Mouse (Mus musculus) limb, embryonic 14.5 days (tissue): ENCODE measurements around the gene B4gat1. TPM values are rescaled to one million over a fixed set of nuclear protein-coding genes. Genes with fewer than 3 reads are reported as not detected.
"Not testable (repeated sequence)": the region's sequence is repeated elsewhere in the genome, so short reads cannot be mapped to it uniquely, and the experiment has no call there.

ENCODE experiments used
- ATAC-seq: fragments of 200-750 bp; cut with Nextera tagmentation; 2 replicates; pipeline ENCODE4 v1.8.0; 2017; ENCODE audit warnings: low read depth, moderate number of reproducible peaks, moderate TSS enrichment; ENCODE audit not compliant: low FRiP score
- DNase-seq: peaks from one replicate; pipeline ENCODE4 v3.0.0-alpha.2; 2015; ENCODE audit warnings: low spot score
- H3K27ac ChIP-seq: fragments of 300-500 bp; sonication (generic); replicated peaks from 2 replicates; pipeline ENCODE4 v1.5.1; 2014; ENCODE audit warnings: low read depth, mild to moderate bottlenecking, low read length, moderate library complexity, mixed read lengths
- H3K27me3 ChIP-seq: fragments of 300-500 bp; sonication (generic); 2 replicates; pipeline ENCODE4 v1.6.1; 2014; ENCODE audit warnings: low read length, mixed read lengths; ENCODE audit not compliant: control insufficient read depth, insufficient read depth
- H3K36me3 ChIP-seq: fragments of 300-500 bp; sonication (generic); 2 replicates; pipeline ENCODE4 v1.6.1; 2014; ENCODE audit warnings: mild to moderate bottlenecking, low read length, moderate library complexity, mixed read lengths; ENCODE audit not compliant: control insufficient read depth, insufficient read depth
- H3K4me1 ChIP-seq: fragments of 300-500 bp; sonication (generic); 2 replicates; pipeline ENCODE4 v1.6.1; 2014; ENCODE audit warnings: antibody characterized with exemption, low read length, mixed read lengths; ENCODE audit not compliant: control insufficient read depth, insufficient read depth
- H3K4me2 ChIP-seq: fragments of 300-500 bp; sonication (generic); replicated peaks from 2 replicates; pipeline ENCODE4 v1.6.1; 2014; ENCODE audit warnings: low read depth, mild to moderate bottlenecking, low read length, moderate library complexity; ENCODE audit not compliant: severe bottlenecking
- H3K4me3 ChIP-seq: fragments of 300-500 bp; sonication (generic); replicated peaks from 2 replicates; pipeline ENCODE4 v1.5.1; 2014; ENCODE audit warnings: low read length
- H3K9ac ChIP-seq: fragments of 300-500 bp; sonication (generic); 2 replicates; pipeline ENCODE4 v1.6.1; 2014; ENCODE audit warnings: mild to moderate bottlenecking, low read depth, low read length, moderate library complexity; ENCODE audit not compliant: severe bottlenecking
- H3K9me3 ChIP-seq: fragments of 300-500 bp; sonication (generic); 2 replicates; pipeline ENCODE4 v1.6.1; 2016; ENCODE audit warnings: low read length; ENCODE audit not compliant: control insufficient read depth
- POLR2A ChIP-seq: fragments of 200-500 bp; IDR thresholded peaks from 2 replicates; pipeline ENCODE4 v1.8.0; 2012; ENCODE audit warnings: inconsistent platforms, mild to moderate bottlenecking, moderate library complexity, borderline replicate concordance; ENCODE audit not compliant: insufficient read depth, insufficient read length; ENCODE audit errors: extremely low read depth
- WGBS: fragments of 180-500 bp; shearing (Covaris S2); extraction: QIAGEN DNeasy Blood & Tissue Kit; methylation state at CpG from one replicate; pipeline ENCODE4 v1.1.7; 2014; 5-methylcytosine and 5-hydroxymethylcytosine counted together
- polyA plus RNA-seq, 2 experiments: library from polyadenylated mRNA; depleted of rRNA in 1 of 2; stranded (reverse) in 1 of 2; unstranded in 1 of 2; fragments of >200 nt; fragmentation: Nextera tagmentation in 1 of 2; extraction: Ambion mirVana in 1 of 2; gene quantifications; 2 replicates each; pipeline versions ENCODE4 v1.2.1 to v1.2.3; 2012 to 2014

The B4gat1 gene
- polyA plus RNA-seq, 2 experiments, result 31.3 to 43.7 TPM

DNA sequence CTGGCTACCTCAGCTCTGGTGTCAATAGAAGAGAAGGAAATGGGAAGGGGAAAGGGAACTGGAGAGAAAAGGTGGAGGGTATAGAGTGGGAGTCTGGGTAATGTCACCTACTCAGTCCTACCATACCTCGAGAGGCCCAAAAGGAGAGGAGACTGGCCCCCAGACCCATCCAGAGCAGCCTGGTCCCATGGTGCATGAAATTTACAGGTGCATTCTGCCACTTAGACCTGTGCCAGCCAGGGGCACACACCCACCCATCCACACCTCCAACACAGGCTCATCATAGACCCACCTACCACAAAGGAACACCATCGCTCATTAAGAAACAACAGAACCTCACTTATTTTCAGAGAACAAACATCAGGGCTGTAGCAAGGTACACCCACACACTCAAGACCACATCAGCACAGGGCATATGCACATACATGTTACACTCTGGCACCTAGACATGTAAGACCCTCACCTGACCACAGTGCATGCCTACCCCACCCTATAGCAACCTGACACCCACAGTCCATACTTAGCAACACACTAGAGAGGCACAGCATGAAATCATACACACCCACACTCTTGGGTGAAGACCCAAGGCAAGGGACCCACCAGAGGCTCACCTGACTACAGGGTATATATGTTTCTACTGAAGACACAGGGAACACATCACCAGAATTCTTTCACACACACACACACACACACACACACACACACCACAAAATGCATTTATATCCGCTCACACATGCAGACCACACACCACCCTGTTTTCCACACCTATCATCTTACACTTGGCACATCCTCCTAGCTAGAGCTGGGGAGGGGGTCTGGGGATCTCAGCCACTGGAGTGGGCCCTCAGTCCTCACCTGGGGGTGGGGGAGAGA is 45.6 kb downstream of the B4gat1 start:
- H3K9ac ChIP-seq, result no peak overlapping the region
- H3K4me2 ChIP-seq, result no peak overlapping the region
- peak overlapping the region; percentile 42; the same call in 1 of the 2 replicates for H3K4me3 ChIP-seq
- no peak for ATAC-seq
- no peak for TF ChIP-seq POLR2A
- peaks cover 58% of the 10 kb centered on the region for H3K27me3 ChIP-seq
- WGBS, result 56% methylated on average over 3 of the region's 3 CpGs
- peaks cover 10% of the 10 kb centered on the region for H3K4me1 ChIP-seq
- H3K9me3 ChIP-seq, result no peaks in the 10 kb centered on the region
- H3K27ac ChIP-seq, result no peak overlapping the region
- DNase-seq, result no peak
- H3K36me3 ChIP-seq, result 0 out of 2 replicates have a peak, but pooled peaks cover under 1% of the 10 kb centered on the region

DNA sequence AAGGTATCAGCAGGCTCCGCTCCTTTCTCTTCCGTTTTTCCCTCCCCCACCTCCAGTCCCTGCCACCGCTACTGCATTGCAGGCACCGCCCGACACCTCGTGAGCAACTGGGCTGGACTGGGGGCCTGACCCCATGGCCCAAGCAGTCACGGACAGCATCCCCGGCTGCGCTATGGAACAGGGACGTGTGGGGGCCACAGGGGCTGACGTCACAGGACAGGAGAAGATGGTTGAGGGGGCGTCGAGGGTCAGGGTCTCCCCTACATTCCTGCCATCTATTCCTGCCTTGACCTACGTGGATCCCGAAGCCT is 46.2 kb downstream of the B4gat1 start:
- no peaks in the 10 kb centered on the region for H3K9me3 ChIP-seq
- no peak overlapping the region for H3K9ac ChIP-seq
- H3K27ac ChIP-seq, result no peak overlapping the region
- H3K27me3 ChIP-seq, result peaks cover 58% of the 10 kb centered on the region
- H3K4me3 ChIP-seq, result peak overlapping the region; percentile 42
- DNase-seq (no peak), ATAC-seq (no peak)
- no peak for TF ChIP-seq POLR2A
- H3K36me3 ChIP-seq, result peaks cover 5% of the 10 kb centered on the region; the same call in 1 of the 2 replicates
- WGBS, result 6% methylated on average over 14 of the region's 15 CpGs
- H3K4me1 ChIP-seq, result peaks cover 14% of the 10 kb centered on the region
- H3K4me2 ChIP-seq, result peak overlapping the region; percentile 74

DNA sequence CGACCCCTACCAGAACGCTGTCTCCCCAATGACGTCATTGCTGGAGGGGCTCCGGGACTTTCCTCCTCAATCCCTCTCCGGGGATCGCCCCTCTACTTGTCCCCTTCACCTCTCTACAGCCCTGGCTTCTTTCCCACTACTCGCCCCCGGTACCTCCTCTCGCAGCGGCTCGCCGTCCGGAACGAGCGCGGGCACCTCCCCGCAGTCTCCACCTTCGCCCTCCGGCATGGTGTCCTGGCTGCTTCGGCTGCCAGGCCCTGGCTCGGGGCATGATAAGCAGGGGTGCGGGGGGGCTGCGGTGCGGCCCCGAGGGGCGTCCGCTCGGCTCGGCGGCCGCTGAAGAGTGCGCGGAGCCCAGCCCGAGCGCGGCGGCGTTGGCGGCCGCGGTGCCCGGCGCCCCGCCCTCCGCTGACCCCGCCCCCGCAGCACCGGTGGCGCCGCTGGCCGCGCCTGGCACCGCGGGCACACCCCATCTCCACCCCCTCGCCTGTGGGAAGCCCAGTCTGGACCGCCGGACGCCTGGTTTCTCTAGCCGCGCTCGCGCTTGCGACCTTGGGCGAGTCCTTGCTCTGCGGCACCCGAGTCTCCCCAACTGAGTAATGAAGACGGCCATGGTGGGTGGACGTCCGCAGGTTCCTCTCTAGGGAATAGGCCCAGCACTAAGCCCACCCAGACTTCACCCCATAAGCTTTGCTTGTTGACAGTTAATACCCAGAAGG is 46.7 kb downstream of the B4gat1 start, which contains the start of gene Tmem151a:
Tmem151a (minus strand) TSS at position 387 of the 719 bp plus-strand sequence.
- Histone ChIP-seq H3K9me3 (no peaks in the 10 kb centered on the region), H3K9ac (peak within 1 kb of the TSS; percentile 36), H3K27ac (no peak within 1 kb of the TSS), H3K36me3 (peaks cover 9% of the 10 kb centered on the region), H3K27me3 (peaks cover 58% of the 10 kb centered on the region), H3K4me2 (peak within 1 kb of the TSS; percentile 74), H3K4me1 (peaks cover 14% of the 10 kb centered on the region), H3K4me3 (peak within 1 kb of the TSS; percentile 42)
- no peak for TF ChIP-seq POLR2A
- under 1% methylated on average over 54 of the region's 69 CpGs for WGBS
- DNase-seq (no peak), ATAC-seq (no peak)

DNA sequence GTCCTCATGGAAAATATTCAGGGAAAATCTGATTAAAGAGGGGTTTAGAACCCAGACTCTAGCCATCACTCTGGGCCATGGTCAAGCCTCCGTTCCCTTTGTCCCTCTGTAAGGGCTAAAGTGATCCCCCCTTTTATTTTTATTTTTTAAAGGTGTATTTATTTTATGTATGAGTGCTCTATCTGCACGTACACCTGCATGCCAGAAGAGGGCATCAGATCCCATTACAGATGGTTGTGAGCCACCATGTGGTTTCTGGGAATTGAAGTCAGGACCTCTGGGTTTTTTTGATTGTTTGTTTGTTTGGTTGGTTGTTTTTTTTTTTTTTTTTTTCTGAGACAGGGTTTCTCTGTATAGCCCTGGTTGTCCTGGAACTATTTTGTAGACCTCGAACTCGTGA is 47.9 kb downstream of the B4gat1 start:
- H3K9ac ChIP-seq, H3K27ac ChIP-seq, ATAC-seq, DNase-seq, H3K4me2 ChIP-seq, H3K9me3 ChIP-seq, H3K4me3 ChIP-seq: not testable (repeated sequence)
- peaks cover 14% of the 10 kb centered on the region for H3K4me1 ChIP-seq
- WGBS, result 57% methylated on average over 4 of the region's 4 CpGs
- H3K27me3 ChIP-seq, result peaks cover 48% of the 10 kb centered on the region
- peaks cover 21% of the 10 kb centered on the region for H3K36me3 ChIP-seq

DNA sequence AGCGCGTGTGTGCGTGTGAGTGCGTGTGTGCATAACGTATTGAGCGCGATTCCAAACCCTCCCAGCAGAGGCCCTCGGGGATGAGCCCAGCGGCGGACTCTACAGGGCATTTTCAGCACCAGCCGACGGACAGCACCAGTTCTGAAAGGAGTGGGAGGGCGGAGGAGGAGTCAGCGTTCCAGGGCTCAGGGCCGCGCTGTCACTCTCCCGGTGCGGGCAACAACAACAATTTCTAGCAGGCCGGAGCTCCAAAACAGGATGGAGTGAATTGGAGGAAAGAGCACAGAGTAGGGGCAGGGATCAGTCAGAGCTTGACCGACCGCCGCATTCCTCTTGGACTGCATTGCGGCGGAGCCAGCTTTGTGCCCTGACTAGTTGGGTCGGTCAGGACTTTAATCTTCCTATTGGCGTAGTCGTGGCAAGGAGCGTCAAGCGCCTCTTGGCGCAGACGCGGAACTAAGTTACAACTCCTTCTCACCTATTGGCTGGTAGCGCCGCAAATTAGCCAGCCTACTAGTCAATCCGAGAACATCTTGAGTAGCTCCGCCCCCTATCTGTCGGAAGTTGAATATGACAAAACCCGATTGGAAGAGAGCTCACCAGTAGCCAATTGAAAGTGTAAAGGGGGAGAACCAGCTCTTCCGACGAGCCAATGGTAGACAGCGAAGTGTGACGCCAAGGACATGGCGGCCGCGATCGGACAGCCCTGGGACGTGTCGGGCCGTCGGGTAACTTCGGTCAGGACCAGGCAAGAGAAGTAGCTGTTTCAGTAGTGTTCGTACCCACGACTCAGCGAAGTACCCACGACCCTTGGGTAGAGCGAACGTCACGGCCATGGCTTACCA is 49.5 kb downstream of the B4gat1 start, which contains the start of gene Yif1a:
Yif1a (plus strand) TSS at position 655 of the 845 bp plus-strand sequence.
- TF ChIP-seq POLR2A, result peak; percentile 56; the same call in 1 of the 2 replicates
- Histone ChIP-seq H3K4me1 (peaks cover 14% of the 10 kb centered on the region), H3K36me3 (peaks cover 36% of the 10 kb centered on the region), H3K9ac (peak within 1 kb of the TSS; percentile 72), H3K27me3 (peaks cover 32% of the 10 kb centered on the region), H3K4me2 (peak within 1 kb of the TSS; percentile 81), H3K9me3 (no peaks in the 10 kb centered on the region), H3K4me3 (peak within 1 kb of the TSS; percentile 84), H3K27ac (peak within 1 kb of the TSS; percentile 69)
- peak; percentile 95 for ATAC-seq
- peak; percentile 99 for DNase-seq
- under 1% methylated on average over 58 of the region's 58 CpGs for WGBS
